Mouse (Mus musculus): ENCODE measurements around the gene Rnf26. TPM values are rescaled to one million over a fixed set of nuclear protein-coding genes. Genes with fewer than 3 reads are reported as not detected.

Gene Rnf26
- polyA plus RNA-seq, 1 experiment, result 40.2 TPM

GRCm38 (mm10) chr9:44134851-44135730 lies 21.8 kb upstream of the Rnf26 start:
- peak overlapping the region; percentile 85 for H3K4me3 ChIP-seq (ENCODE audit: insufficient read depth, low read length)
- peak overlapping the region; percentile 60; the same call in 1 of the 2 replicates for H3K27ac ChIP-seq (ENCODE audit: insufficient read depth, low read length)
- TF ChIP-seq POLR2A (IDR thresholded peaks at IDR 0.05; ENCODE audit: low read depth, low read length) (0 out of 2 replicates have a peak, but pooled peaks have one; percentile 5), CTCF (IDR thresholded peaks at IDR 0.05; ENCODE audit: borderline replicate concordance, insufficient read depth, low read length) (no peak)
- 0 out of 2 replicates have a peak, but pooled peaks cover 3% of the 10 kb centered on the region for H3K4me1 ChIP-seq (ENCODE audit: control insufficient read depth, insufficient read depth, low read length)

- H3K4me1 ChIP-seq (ENCODE audit: control insufficient read depth, insufficient read depth, low read length), result peaks cover 6% of the 10 kb centered on the region; the same call in 1 of the 2 replicates
- peak within 1 kb of the TSS; percentile 85 for H3K4me3 ChIP-seq (ENCODE audit: insufficient read depth, low read length)
- no peak for TF ChIP-seq CTCF (IDR thresholded peaks at IDR 0.05; ENCODE audit: borderline replicate concordance, insufficient read depth, low read length)
- peak; percentile 91 for TF ChIP-seq POLR2A (IDR thresholded peaks at IDR 0.05; ENCODE audit: low read depth, low read length)
- peak within 1 kb of the TSS; percentile 60; the same call in 1 of the 2 replicates for H3K27ac ChIP-seq (ENCODE audit: insufficient read depth, low read length)
Measured at GRCm38 (mm10) chr9:44134101-44134850, 21.0 kb upstream of the Rnf26 start, which contains the start of gene Mcam. Gene Mcam, plus strand, starts transcription at chr9:44134469.

- TF ChIP-seq CTCF (IDR thresholded peaks at IDR 0.05; ENCODE audit: borderline replicate concordance, insufficient read depth, low read length) (no peak), POLR2A (IDR thresholded peaks at IDR 0.05; ENCODE audit: low read depth, low read length) (no peak)
- Histone ChIP-seq H3K27ac (ENCODE audit: insufficient read depth, low read length) (peak overlapping the region; percentile 10; the same call in 1 of the 2 replicates), H3K4me1 (ENCODE audit: control insufficient read depth, insufficient read depth, low read length) (peaks cover 6% of the 10 kb centered on the region; the same call in 1 of the 2 replicates), H3K4me3 (ENCODE audit: insufficient read depth, low read length) (peak overlapping the region; percentile 39; the same call in 1 of the 2 replicates)
Measured at GRCm38 (mm10) chr9:44133287-44133686, 20.0 kb upstream of the Rnf26 start.

GRCm38 (mm10) chr9:44132200-44132599 lies 18.9 kb upstream of the Rnf26 start:
- TF ChIP-seq CTCF (IDR thresholded peaks at IDR 0.05; ENCODE audit: borderline replicate concordance, insufficient read depth, low read length) (no peak), POLR2A (IDR thresholded peaks at IDR 0.05; ENCODE audit: low read depth, low read length) (no peak)
- H3K27ac ChIP-seq (ENCODE audit: insufficient read depth, low read length), result no peak overlapping the region
- H3K4me1 ChIP-seq (ENCODE audit: control insufficient read depth, insufficient read depth, low read length), result peaks cover 6% of the 10 kb centered on the region; the same call in 1 of the 2 replicates
- no peak overlapping the region for H3K4me3 ChIP-seq (ENCODE audit: insufficient read depth, low read length)

GRCm38 (mm10) chr9:44131276-44131590 lies 17.9 kb upstream of the Rnf26 start:
- Histone ChIP-seq H3K27ac (ENCODE audit: insufficient read depth, low read length) (no peak overlapping the region; the same call in 1 of the 2 replicates), H3K4me3 (ENCODE audit: insufficient read depth, low read length) (no peak overlapping the region), H3K4me1 (ENCODE audit: control insufficient read depth, insufficient read depth, low read length) (peaks cover 8% of the 10 kb centered on the region)
- no peak for TF ChIP-seq POLR2A (IDR thresholded peaks at IDR 0.05; ENCODE audit: low read depth, low read length)
- TF ChIP-seq CTCF (IDR thresholded peaks at IDR 0.05; ENCODE audit: borderline replicate concordance, insufficient read depth, low read length), result no peak

GRCm38 (mm10) chr9:44130581-44131275 lies 17.4 kb upstream of the Rnf26 start:
- TF ChIP-seq POLR2A (IDR thresholded peaks at IDR 0.05; ENCODE audit: low read depth, low read length) (no peak), CTCF (IDR thresholded peaks at IDR 0.05; ENCODE audit: borderline replicate concordance, insufficient read depth, low read length) (no peak)
- Histone ChIP-seq H3K4me3 (ENCODE audit: insufficient read depth, low read length) (no peak overlapping the region), H3K4me1 (ENCODE audit: control insufficient read depth, insufficient read depth, low read length) (peaks cover 10% of the 10 kb centered on the region), H3K27ac (ENCODE audit: insufficient read depth, low read length) (peak overlapping the region; percentile 91)

- peaks cover 10% of the 10 kb centered on the region for H3K4me1 ChIP-seq (ENCODE audit: control insufficient read depth, insufficient read depth, low read length)
- peak overlapping the region; percentile 93 for H3K27ac ChIP-seq (ENCODE audit: insufficient read depth, low read length)
- peak overlapping the region; percentile 11; the same call in 1 of the 2 replicates for H3K4me3 ChIP-seq (ENCODE audit: insufficient read depth, low read length)
- TF ChIP-seq CTCF (IDR thresholded peaks at IDR 0.05; ENCODE audit: borderline replicate concordance, insufficient read depth, low read length), result no peak
- peak; percentile 66 for TF ChIP-seq POLR2A (IDR thresholded peaks at IDR 0.05; ENCODE audit: low read depth, low read length)
Measured at GRCm38 (mm10) chr9:44130034-44130433, 16.7 kb upstream of the Rnf26 start.

- H3K4me1 ChIP-seq (ENCODE audit: control insufficient read depth, insufficient read depth, low read length), result peaks cover 10% of the 10 kb centered on the region
- TF ChIP-seq CTCF (IDR thresholded peaks at IDR 0.05; ENCODE audit: borderline replicate concordance, insufficient read depth, low read length), result no peak
- no peak for TF ChIP-seq POLR2A (IDR thresholded peaks at IDR 0.05; ENCODE audit: low read depth, low read length)
- H3K27ac ChIP-seq (ENCODE audit: insufficient read depth, low read length), result peak overlapping the region; percentile 93
- H3K4me3 ChIP-seq (ENCODE audit: insufficient read depth, low read length), result peak overlapping the region; percentile 11; the same call in 1 of the 2 replicates
Measured at GRCm38 (mm10) chr9:44129633-44130032, 16.3 kb upstream of the Rnf26 start.

- H3K4me3 ChIP-seq (ENCODE audit: insufficient read depth, low read length), result no peak overlapping the region
- H3K4me1 ChIP-seq (ENCODE audit: control insufficient read depth, insufficient read depth, low read length), result peaks cover 10% of the 10 kb centered on the region
- TF ChIP-seq CTCF (IDR thresholded peaks at IDR 0.05; ENCODE audit: borderline replicate concordance, insufficient read depth, low read length), result no peak
- TF ChIP-seq POLR2A (IDR thresholded peaks at IDR 0.05; ENCODE audit: low read depth, low read length), result no peak
- H3K27ac ChIP-seq (ENCODE audit: insufficient read depth, low read length), result no peak overlapping the region
Measured at GRCm38 (mm10) chr9:44127351-44127801, 14.1 kb upstream of the Rnf26 start.

All from embryonic fibroblast, embryonic 13.5 days (primary cell).